Mouse (Mus musculus) NIH3T3 (cell line): ENCODE results near the gene Nrf1.

Experiments used
- DNase-seq: peaks from one replicate; pipeline ENCODE4 v3.0.0-alpha.2; 2012; ENCODE audit warnings: low read depth

The Nrf1 gene

DNA sequence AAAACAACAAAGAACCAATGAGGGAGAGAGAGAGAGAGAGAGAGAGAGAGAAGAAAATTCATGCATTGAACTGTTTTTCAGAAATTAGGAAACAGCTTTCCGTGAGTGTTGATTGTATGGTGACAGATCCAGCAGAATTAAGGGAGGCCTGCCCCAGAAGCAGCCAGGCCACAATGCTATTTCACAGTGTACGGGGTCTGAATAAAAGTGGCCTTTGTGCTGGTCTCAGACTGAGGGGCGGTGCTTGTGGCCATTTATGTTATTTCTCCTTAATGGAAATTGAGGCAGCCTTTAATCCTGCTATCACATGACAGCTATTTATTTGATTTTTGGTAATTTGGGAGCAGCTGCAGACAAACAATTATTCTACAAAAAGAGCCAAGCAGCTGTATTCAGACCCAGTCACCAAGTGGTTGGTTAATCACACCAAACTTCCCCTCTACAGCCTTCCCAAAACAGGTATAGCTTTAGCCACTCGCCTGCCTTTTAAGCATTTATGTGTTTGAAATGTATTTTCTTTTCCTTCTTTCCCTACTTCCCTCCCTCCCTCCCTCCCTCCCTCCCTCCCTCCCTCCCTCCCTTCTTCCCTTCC lies 31.2 kb downstream of the Nrf1 start:
- DNase-seq, result no peak

- peak; percentile 83 for DNase-seq
These were observed 33.6 kb downstream of the Nrf1 start for GRCm38 (mm10) chr6:30081339-30081738.

GRCm38 (mm10) chr6:30083307-30083706 lies 35.5 kb downstream of the Nrf1 start:
- no peak for DNase-seq

DNA sequence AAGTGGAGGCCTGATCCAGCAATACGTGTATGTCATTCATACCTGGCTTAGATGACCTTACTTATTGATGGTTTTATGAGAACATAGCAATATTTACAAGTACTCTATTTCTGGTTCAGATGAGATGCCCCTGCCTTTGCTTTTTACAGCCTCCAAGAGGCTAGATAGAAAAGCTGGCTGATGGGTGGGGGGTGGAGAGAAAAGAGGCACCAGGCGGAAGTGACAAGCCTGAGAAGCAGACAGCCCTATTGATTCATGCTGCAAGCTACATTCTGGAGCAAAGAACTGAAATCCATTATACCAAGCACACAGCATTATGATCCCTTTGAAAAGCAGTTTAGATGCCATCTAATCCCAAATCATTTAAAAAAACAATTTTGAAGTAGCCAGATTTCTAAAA lies 37.6 kb downstream of the Nrf1 start:
- no peak for DNase-seq

GRCm38 (mm10) chr6:30091221-30091620 lies 43.4 kb downstream of the Nrf1 start:
- DNase-seq, result peak; percentile 66

- no peak for DNase-seq
These were observed 45.0 kb downstream of the Nrf1 start for GRCm38 (mm10) chr6:30092816-30093215.

- peak; percentile 32 for DNase-seq
These were observed 54.1 kb downstream of the Nrf1 start for GRCm38 (mm10) chr6:30101773-30102415.

DNA sequence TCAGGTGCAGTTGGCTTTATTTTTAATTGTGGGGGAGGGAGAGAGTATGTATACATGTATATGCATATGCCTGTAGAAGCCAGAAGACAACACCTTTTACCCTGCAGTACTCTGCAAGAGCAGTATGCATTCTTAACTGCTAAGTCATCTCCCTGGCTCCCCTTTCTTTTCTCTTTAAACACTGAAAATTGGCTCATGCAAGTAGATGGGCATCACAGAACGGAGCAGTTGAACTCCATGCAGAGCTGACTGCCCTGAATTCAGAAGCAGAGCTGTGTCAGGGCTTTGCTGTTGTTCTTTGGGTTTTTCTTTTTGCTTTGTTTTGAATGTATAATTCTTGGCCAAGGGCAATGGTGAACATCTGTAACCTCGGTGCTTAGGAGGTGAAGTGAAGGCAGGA lies 58.3 kb downstream of the Nrf1 start:
- DNase-seq, result peak; percentile 53

DNA sequence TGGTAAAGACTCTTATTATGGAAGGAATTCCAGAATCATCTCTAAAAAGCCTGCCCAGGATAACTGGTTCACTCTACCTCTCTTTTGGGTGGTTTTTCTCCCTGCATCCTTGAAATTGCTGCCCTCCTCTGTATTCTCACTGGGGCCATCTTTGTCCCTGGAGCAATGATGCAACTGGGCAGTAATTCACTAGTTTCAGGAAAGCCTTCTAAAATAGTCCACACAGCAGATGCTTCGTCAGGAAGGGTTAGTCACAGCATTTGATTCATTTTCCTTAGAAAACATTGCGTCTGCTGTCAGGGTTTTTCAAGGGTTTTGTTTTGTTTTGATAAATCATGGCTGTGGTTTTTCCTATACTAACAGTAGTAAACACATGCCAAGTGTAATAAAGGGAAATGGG lies 59.7 kb downstream of the Nrf1 start:
- peak; percentile 89 for DNase-seq

- peak; percentile 25 for DNase-seq
These were observed 62.2 kb downstream of the Nrf1 start for GRCm38 (mm10) chr6:30109820-30110502.

DNA sequence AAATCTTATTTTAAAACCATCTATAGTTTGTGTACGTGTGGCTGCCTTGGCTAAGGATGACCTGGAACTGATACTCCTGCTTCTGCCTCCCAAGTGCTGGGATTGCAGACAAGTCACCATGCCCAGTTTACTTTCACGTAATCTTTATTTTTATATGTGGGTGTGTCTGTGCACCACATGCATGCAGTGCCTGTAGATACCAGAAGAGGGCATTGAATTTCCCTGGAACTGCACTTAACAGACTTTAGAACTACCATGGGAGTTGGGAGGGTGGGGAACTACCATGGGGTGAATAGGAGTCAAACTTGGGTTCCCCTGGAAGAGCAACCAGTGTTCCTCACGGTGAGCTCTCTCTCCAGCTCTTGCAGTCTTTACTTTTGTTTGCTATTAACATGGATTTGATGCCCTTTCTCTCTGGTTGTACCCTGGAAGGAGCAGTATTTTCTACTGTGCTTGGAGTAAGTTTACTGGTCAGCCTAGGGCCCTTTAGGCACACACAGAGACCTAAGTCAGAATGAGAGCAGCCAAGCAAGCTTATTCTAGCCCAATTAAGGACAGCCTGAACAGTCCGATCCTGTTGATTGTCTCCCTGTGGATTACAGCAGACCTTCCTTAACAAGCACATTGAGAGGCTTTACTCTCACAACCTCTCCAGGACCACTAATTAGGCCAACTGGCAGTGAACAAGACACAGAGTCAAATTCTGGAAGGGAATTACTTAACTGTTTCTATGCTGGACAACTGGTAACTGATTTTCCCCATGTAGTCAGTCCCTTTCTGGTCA lies 64.8 kb downstream of the Nrf1 start:
- DNase-seq, result peak; percentile 25

- DNase-seq, result peak; percentile 95
These were observed 66.3 kb downstream of the Nrf1 start for GRCm38 (mm10) chr6:30114101-30114500.

GRCm38 (mm10) chr6:30121152-30121551 lies 73.4 kb downstream of the Nrf1 start:
- peak; percentile 80 for DNase-seq

GRCm38 (mm10) chr6:30121600-30121999 lies 73.8 kb downstream of the Nrf1 start:
- DNase-seq, result peak; percentile 37

GRCm38 (mm10) chr6:30123391-30123790 lies 75.6 kb downstream of the Nrf1 start:
- no peak for DNase-seq

- DNase-seq, result no peak
These were observed 78.3 kb downstream of the Nrf1 start for GRCm38 (mm10) chr6:30126060-30126459.

- no peak for DNase-seq
These were observed 79.0 kb downstream of the Nrf1 start for GRCm38 (mm10) chr6:30126766-30127165.

GRCm38 (mm10) chr6:30132399-30132798 lies 84.6 kb downstream of the Nrf1 start:
- no peak for DNase-seq

DNA sequence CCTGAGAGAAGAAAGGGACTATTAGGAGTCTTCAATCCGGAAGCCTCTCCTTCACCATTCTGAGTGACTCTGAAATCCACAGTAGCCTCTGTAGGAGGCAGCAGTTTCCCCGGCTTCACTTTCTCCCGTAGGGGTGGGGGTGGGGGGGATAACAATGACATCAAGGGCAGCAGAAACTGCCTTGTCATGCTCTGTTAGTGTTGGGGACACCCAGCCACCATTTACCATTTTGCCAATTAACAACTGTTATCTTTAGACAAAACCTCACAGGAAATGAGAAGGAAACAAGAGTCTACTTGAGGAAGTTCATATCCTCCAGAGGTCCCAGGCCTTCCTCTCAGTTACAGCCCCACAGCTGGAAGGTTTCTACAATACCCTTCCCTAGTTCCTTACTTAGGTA lies 87.8 kb downstream of the Nrf1 start:
- DNase-seq, result no peak

- no peak for DNase-seq
These were observed 89.4 kb downstream of the Nrf1 start for GRCm38 (mm10) chr6:30137227-30137626.

DNA sequence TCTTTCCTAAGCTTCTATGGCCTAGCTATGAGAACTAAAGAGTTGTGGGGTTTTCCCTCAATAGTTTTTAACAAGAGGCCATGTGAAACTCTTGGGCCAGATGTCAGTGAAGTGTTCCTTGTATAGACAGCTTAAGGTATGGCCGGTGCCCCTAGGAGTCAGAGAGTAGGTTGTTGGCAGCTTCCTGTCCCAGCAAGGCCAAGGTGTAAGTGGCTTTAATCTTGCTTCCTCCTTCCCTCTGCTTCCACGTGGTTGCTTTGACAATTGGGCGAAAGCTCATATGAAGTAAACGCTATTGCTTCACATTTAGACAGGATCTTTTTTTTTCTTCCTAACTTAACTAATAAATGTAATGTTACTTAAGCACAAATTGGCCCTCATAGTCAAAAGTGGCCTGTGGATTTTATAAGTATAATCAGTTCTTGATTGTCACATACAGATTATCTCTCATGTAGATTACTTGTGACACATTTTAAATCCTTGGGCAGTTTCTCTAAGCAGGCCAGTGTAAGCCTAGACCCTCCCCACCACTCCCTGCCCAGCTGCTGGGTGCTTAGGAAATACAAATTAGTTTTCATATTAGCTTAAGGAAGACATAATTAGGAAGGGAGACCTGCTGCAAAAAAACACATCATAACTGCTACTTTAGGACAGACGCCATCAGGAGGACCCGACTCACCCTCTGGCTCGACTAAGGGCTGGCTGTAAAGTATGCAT lies 91.7 kb downstream of the Nrf1 start:
- no peak for DNase-seq

DNA sequence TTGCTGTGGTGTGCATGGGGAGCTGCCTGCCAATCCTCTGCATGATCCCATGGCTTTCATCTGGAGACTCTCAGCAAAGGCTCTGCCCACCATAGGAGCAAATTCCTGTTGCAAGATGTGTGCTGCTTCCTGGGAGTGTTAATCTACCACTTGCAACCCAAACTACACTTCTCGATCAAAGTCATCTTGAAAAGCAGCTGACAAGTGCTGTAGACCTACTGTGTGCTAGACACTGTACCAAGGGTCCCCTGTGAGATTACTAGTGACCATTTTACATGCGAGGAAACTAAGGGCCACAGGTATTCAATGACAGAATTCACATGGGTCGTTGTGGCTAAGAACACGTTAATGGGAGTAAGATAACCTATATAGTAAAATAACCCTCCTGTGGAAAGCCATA lies 95.5 kb downstream of the Nrf1 start:
- no peak for DNase-seq
